Mouse (Mus musculus): ENCODE results near the gene Tmcc1. TPM values are rescaled to one million over a fixed set of nuclear protein-coding genes. Genes with fewer than 3 reads are reported as not detected.
A peak's percentile ranks its signal among the peaks of the same experiment; 100 is the strongest.

Gene Tmcc1
- polyA plus RNA-seq, 1 experiment from 2014 or later = 14.3 TPM

DNA sequence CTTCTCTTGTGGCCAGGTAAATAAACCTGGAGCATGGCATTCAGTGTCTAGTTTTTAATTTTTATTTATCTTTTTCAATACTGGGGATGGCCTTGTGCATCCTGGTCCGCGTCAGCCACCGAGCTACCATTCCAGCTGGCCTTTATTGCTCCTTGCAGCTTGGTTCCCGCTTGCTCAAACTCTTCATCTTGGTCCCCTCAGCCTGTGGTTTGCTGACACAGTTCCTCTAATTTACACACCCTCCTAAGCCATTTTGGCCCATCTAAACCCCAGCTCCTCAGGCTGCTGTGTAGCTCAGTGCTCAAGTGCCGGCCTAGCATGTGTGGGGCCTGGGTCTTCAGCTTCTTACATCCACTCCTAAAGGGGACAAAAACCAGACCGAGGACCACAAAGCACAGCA is 179.2 kb downstream of the Tmcc1 start:
- no peak for DNase-seq (ENCODE audit: low spot score)
- H3K27me3 ChIP-seq (ENCODE audit: low read depth, poor library complexity, severe bottlenecking) = no peaks in the 10 kb centered on the region
- no peak overlapping the region for H3K27ac ChIP-seq
- no peaks in the 10 kb centered on the region for H3K36me3 ChIP-seq
- WGBS = 69% methylated on average over 6 of the region's 6 CpGs
- H3K9me3 ChIP-seq (replicated peaks) = no peaks in the 10 kb centered on the region
- H3K4me3 ChIP-seq = no peak overlapping the region
- H3K4me1 ChIP-seq = no peaks in the 10 kb centered on the region

- Histone ChIP-seq H3K4me1 (no peaks in the 10 kb centered on the region), H3K27ac (no peak overlapping the region), H3K9me3 (replicated peaks) (no peaks in the 10 kb centered on the region), H3K4me3 (no peak overlapping the region), H3K27me3 (ENCODE audit: low read depth, poor library complexity, severe bottlenecking) (no peaks in the 10 kb centered on the region), H3K36me3 (no peaks in the 10 kb centered on the region)
- DNase-seq (ENCODE audit: low spot score) = no peak
- WGBS = 53% methylated on average over 3 of the region's 3 CpGs
Measured at GRCm38 (mm10) chr6:116013687-116014086, 179.6 kb downstream of the Tmcc1 start.

DNA sequence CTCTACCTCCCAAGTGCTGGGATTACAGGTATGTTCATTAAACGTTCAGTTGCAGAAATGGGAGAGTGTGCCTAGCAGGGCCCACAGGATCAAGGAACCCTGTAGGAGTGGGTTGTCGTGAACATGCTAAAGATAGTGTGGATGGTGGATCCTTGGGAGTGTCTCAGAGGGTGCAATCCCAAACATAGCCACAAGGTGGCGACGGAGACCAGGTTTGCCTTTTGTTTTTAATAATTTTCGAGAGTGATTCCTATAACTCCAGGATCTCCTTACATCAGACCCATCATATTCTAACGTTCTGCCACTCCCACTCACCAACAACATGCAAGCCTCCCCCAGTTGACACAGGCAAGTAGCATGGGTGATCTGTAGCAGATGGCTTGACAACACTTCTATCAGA is 182.7 kb downstream of the Tmcc1 start:
- Histone ChIP-seq H3K27me3 (ENCODE audit: low read depth, poor library complexity, severe bottlenecking) (no peaks in the 10 kb centered on the region), H3K36me3 (no peaks in the 10 kb centered on the region), H3K4me1 (peaks cover 24% of the 10 kb centered on the region), H3K4me3 (no peak overlapping the region), H3K9me3 (replicated peaks) (no peaks in the 10 kb centered on the region), H3K27ac (no peak overlapping the region)
- peak; percentile 88 for DNase-seq (ENCODE audit: low spot score)
- 7% methylated on average over 6 of the region's 6 CpGs for WGBS

DNA sequence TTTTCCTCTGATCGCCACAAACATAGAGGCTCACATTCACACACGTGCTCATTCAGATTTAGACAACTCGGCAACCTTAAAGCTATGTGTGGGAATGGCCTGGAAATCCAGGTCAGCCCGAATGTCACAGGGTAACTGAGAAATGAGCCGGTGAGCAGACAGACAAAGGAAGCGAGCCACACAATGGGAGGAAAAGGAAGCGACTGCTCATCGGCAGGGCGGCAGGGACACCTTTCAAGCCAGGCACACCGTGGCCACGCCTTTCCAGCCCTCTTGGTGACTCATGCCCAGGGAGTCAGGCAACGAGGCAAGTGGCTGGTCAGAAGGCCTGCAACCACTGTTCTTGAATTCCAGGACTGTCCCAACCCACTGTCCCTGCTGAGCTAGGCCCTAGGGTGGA is 183.9 kb downstream of the Tmcc1 start:
- no peaks in the 10 kb centered on the region for H3K27me3 ChIP-seq (ENCODE audit: low read depth, poor library complexity, severe bottlenecking)
- H3K27ac ChIP-seq = no peak overlapping the region
- peak; percentile 31 for DNase-seq (ENCODE audit: low spot score)
- H3K4me1 ChIP-seq = peaks cover 29% of the 10 kb centered on the region
- H3K9me3 ChIP-seq (replicated peaks) = no peaks in the 10 kb centered on the region
- H3K4me3 ChIP-seq = no peak overlapping the region
- 68% methylated on average over 12 of the region's 12 CpGs for WGBS
- H3K36me3 ChIP-seq = no peaks in the 10 kb centered on the region

- Histone ChIP-seq H3K4me1 (peaks cover 43% of the 10 kb centered on the region), H3K9me3 (replicated peaks) (no peaks in the 10 kb centered on the region), H3K27me3 (ENCODE audit: low read depth, poor library complexity, severe bottlenecking) (no peaks in the 10 kb centered on the region), H3K27ac (peak overlapping the region; percentile 53), H3K36me3 (no peaks in the 10 kb centered on the region), H3K4me3 (no peak overlapping the region)
- DNase-seq (ENCODE audit: low spot score) = peak; percentile 85
- 26% methylated on average over 9 of the region's 9 CpGs for WGBS
Measured at GRCm38 (mm10) chr6:116007561-116008173, 185.6 kb downstream of the Tmcc1 start.

- 42% methylated on average over 9 of the region's 9 CpGs for WGBS
Measured at GRCm38 (mm10) chr6:116006731-116007130, 186.6 kb downstream of the Tmcc1 start.

GRCm38 (mm10) chr6:116005959-116006288 is 187.4 kb downstream of the Tmcc1 start:
- Histone ChIP-seq H3K36me3 (no peaks in the 10 kb centered on the region), H3K4me3 (no peak overlapping the region), H3K27ac (peak overlapping the region; percentile 56; the same call in 1 of the 2 replicates), H3K4me1 (peaks cover 48% of the 10 kb centered on the region), H3K27me3 (ENCODE audit: low read depth, poor library complexity, severe bottlenecking) (no peaks in the 10 kb centered on the region), H3K9me3 (replicated peaks) (no peaks in the 10 kb centered on the region)
- DNase-seq (ENCODE audit: low spot score) = no peak
- 87% methylated on average over 4 of the region's 4 CpGs for WGBS

More at GRCm38 (mm10) chr6:116006731-116007130, 186.6 kb downstream of the Tmcc1 start:
- Histone ChIP-seq H3K9me3 (replicated peaks) (no peaks in the 10 kb centered on the region), H3K27me3 (ENCODE audit: low read depth, poor library complexity, severe bottlenecking) (no peaks in the 10 kb centered on the region), H3K4me3 (no peak overlapping the region), H3K4me1 (peaks cover 48% of the 10 kb centered on the region), H3K27ac (0 out of 2 replicates have a peak overlapping the region, but pooled peaks have one; percentile 56), H3K36me3 (no peaks in the 10 kb centered on the region)
- peak; percentile 51 for DNase-seq (ENCODE audit: low spot score)

DNA sequence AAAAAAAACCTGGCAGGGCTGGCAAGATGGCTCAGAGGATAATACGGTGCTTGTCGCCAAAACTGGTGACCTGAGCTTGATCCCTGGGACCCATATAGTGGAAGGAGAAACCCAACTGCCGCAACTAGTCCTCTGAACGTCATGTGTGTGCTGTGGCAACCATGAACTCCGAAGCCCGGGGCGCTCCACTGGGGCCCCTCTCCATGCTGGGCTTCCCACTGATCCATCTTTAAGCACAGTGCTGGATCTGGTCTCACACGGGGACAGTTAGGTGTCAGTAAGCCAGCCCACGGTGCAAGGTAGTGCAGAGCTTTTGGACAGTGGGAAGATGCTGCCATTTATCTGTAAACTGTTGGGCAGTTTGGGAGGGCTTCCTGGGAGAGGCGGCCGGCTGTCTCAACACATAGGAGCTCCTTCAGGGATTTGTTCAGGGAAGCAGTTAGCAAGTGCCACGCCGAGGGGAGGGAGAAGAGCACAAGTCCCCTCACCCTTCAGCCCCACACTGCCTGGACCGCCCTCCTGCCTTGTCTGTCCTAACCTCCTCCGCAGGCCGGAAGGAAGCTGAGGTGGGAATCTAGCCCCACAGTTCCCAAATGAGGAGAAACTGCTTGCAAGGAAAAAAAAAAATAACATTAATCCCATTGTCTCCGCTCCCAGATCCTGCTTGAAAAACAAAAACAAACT is 187.9 kb downstream of the Tmcc1 start:
- Histone ChIP-seq H3K27me3 (ENCODE audit: low read depth, poor library complexity, severe bottlenecking) (no peaks in the 10 kb centered on the region), H3K9me3 (replicated peaks) (no peaks in the 10 kb centered on the region), H3K36me3 (no peaks in the 10 kb centered on the region), H3K4me3 (no peak overlapping the region), H3K27ac (0 out of 2 replicates have a peak overlapping the region, but pooled peaks have one; percentile 27), H3K4me1 (peaks cover 48% of the 10 kb centered on the region)
- DNase-seq (ENCODE audit: low spot score) = peak; percentile 23
- 78% methylated on average over 17 of the region's 17 CpGs for WGBS

GRCm38 (mm10) chr6:116004716-116005115 is 188.6 kb downstream of the Tmcc1 start:
- peaks cover 48% of the 10 kb centered on the region for H3K4me1 ChIP-seq
- H3K27me3 ChIP-seq (ENCODE audit: low read depth, poor library complexity, severe bottlenecking) = no peaks in the 10 kb centered on the region
- DNase-seq (ENCODE audit: low spot score) = no peak
- 83% methylated on average over 6 of the region's 6 CpGs for WGBS
- no peaks in the 10 kb centered on the region for H3K36me3 ChIP-seq
- H3K9me3 ChIP-seq (replicated peaks) = no peaks in the 10 kb centered on the region
- H3K27ac ChIP-seq = peak overlapping the region; percentile 72
- no peak overlapping the region for H3K4me3 ChIP-seq

DNA sequence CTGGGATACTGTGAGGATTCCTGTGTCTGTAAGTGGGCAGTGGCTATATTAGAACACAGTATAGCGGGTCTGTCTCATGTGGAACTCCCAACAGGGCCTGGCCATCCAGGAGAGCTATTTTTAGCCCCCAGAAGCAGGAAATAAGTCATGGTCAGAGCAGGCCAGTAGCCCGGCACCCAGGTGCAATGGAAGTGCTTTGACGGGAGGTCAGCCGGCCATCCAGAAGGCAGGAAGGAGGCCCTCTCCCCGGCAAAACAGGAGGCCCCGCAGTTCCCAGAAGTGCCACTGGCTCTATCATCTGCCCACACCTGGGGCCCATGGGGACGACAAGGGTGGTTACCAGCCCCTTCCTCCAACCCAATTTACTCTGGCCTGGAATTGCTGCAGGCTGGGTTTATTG is 189.2 kb downstream of the Tmcc1 start:
- peak; percentile 50 for DNase-seq (ENCODE audit: low spot score)
- no peaks in the 10 kb centered on the region for H3K9me3 ChIP-seq (replicated peaks)
- H3K4me3 ChIP-seq = no peak overlapping the region
- 29% methylated on average over 7 of the region's 7 CpGs for WGBS
- peaks cover 52% of the 10 kb centered on the region for H3K4me1 ChIP-seq
- peak overlapping the region; percentile 72 for H3K27ac ChIP-seq
- H3K36me3 ChIP-seq = no peaks in the 10 kb centered on the region
- H3K27me3 ChIP-seq (ENCODE audit: low read depth, poor library complexity, severe bottlenecking) = no peaks in the 10 kb centered on the region

DNA sequence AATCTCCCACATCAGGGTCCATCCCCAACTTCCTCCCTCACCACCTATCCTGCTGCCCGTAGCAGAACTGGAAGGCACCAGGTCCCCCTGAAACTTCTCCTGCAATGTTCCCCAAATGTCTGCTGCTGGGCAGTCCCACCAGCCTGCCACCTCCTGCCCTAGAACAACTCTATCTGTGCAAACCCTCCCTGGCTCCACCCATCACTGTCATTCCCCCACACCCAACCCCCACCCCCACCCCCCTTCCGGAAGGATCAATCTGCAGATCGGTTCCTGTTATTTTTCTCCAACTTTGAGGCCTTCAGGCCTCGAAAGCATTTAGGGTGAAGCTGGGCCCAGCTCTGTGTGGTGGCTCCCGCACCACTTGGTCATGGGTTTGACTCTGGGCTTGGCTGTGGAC is 189.8 kb downstream of the Tmcc1 start:
- Histone ChIP-seq H3K4me1 (peaks cover 58% of the 10 kb centered on the region), H3K27me3 (ENCODE audit: low read depth, poor library complexity, severe bottlenecking) (no peaks in the 10 kb centered on the region), H3K27ac (peak overlapping the region; percentile 72), H3K9me3 (replicated peaks) (no peaks in the 10 kb centered on the region), H3K4me3 (no peak overlapping the region), H3K36me3 (no peaks in the 10 kb centered on the region)
- 66% methylated on average over 5 of the region's 5 CpGs for WGBS
- peak; percentile 34 for DNase-seq (ENCODE audit: low spot score)

GRCm38 (mm10) chr6:116002311-116003104 is 190.8 kb downstream of the Tmcc1 start:
- H3K4me1 ChIP-seq = peaks cover 60% of the 10 kb centered on the region
- DNase-seq (ENCODE audit: low spot score) = no peak
- no peaks in the 10 kb centered on the region for H3K27me3 ChIP-seq (ENCODE audit: low read depth, poor library complexity, severe bottlenecking)
- no peak overlapping the region for H3K4me3 ChIP-seq
- no peaks in the 10 kb centered on the region for H3K9me3 ChIP-seq (replicated peaks)
- H3K36me3 ChIP-seq = no peaks in the 10 kb centered on the region
- WGBS = 69% methylated on average over 12 of the region's 12 CpGs
- H3K27ac ChIP-seq = peak overlapping the region; percentile 23; the same call in 1 of the 2 replicates

GRCm38 (mm10) chr6:116000851-116001250 is 192.4 kb downstream of the Tmcc1 start:
- DNase-seq (ENCODE audit: low spot score) = no peak
- no peak overlapping the region for H3K27ac ChIP-seq
- H3K36me3 ChIP-seq = no peaks in the 10 kb centered on the region
- H3K27me3 ChIP-seq (ENCODE audit: low read depth, poor library complexity, severe bottlenecking) = no peaks in the 10 kb centered on the region
- H3K9me3 ChIP-seq (replicated peaks) = no peaks in the 10 kb centered on the region
- no peak overlapping the region for H3K4me3 ChIP-seq
- peaks cover 61% of the 10 kb centered on the region for H3K4me1 ChIP-seq
- WGBS = 87% methylated on average over 5 of the region's 5 CpGs
